Mouse (Mus musculus) embryonic fibroblast, embryonic 13.5 days (primary cell): ENCODE measurements around the gene Itgb1bp1.

ENCODE experiments used
- CTCF ChIP-seq: IDR thresholded peaks from 2 replicates; pipeline ENCODE4 v1.5.1; 2011; ENCODE audit warnings: mild to moderate bottlenecking, control low read depth, low read length, moderate library complexity, borderline replicate concordance; ENCODE audit not compliant: insufficient read depth
- POLR2A ChIP-seq: IDR thresholded peaks from 2 replicates; pipeline ENCODE4 v1.6.1; 2011; ENCODE audit warnings: low read depth, mild to moderate bottlenecking, control low read depth, low read length, moderate library complexity

DNA sequence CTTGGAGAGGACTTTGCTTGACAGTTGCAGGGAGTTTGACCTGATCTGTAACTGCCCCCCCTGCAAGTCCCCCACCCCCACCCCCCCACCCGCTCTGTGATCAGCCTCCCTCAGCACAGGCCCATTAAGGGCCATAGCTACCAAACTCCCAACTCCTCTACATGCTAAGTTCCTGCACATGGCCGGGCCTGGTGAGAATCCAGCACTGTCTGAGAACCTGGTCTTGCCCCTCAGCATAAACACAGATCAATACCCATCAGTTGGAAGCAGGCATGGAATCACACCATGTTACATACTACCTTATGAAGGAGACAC lies 19.3 kb downstream of the Itgb1bp1 start:
- no peak for TF ChIP-seq POLR2A
- TF ChIP-seq CTCF: no peak
